Mouse (Mus musculus) liver, postnatal 0 days (tissue): Measurements from ENCODE around the gene Doc2g. TPM values are rescaled to one million over a fixed set of nuclear protein-coding genes. Genes with fewer than 3 reads are reported as not detected.
"Not testable (repeated sequence)": the region's sequence is repeated elsewhere in the genome, so short reads cannot be mapped to it uniquely, and the experiment has no call there.

Experiments
- ATAC-seq: fragments of 200-750 bp; cut with Nextera tagmentation; 2 replicates; pipeline ENCODE4 v1.8.0; 2017; ENCODE audit warnings: mild to moderate bottlenecking, moderate library complexity
- DNase-seq: peaks from one replicate; pipeline ENCODE4 v3.0.0-alpha.2; 2016
- H3K27ac ChIP-seq: fragments of 300-500 bp; sonication (generic); 2 replicates; pipeline ENCODE4 v1.5.1; 2014; ENCODE audit warnings: antibody characterized with exemption, moderate library complexity, mild to moderate bottlenecking, low read depth
- H3K27me3 ChIP-seq: fragments of 300-500 bp; sonication (generic); 2 replicates; pipeline ENCODE4 v1.6.1; 2014; ENCODE audit warnings: low read length, control low read depth, mixed read lengths; ENCODE audit not compliant: insufficient read depth
- H3K36me3 ChIP-seq: fragments of 300-500 bp; sonication (generic); replicated peaks from 2 replicates; pipeline ENCODE4 v1.6.1; 2014; ENCODE audit warnings: mild to moderate bottlenecking, control low read depth, low read length, moderate library complexity, mixed read lengths; ENCODE audit not compliant: insufficient read depth
- H3K4me1 ChIP-seq: fragments of 300-500 bp; sonication (generic); 2 replicates; pipeline ENCODE4 v1.6.1; 2014; ENCODE audit warnings: antibody characterized with exemption, mild to moderate bottlenecking, control low read depth; ENCODE audit not compliant: insufficient read depth
- H3K4me2 ChIP-seq: fragments of 300-500 bp; sonication (generic); 2 replicates; pipeline ENCODE4 v1.6.1; 2014; ENCODE audit warnings: low read depth, mild to moderate bottlenecking, low read length, moderate library complexity, mixed read lengths
- H3K4me3 ChIP-seq: fragments of 300-500 bp; sonication (generic); 2 replicates; pipeline ENCODE4 v1.5.1; 2014; ENCODE audit warnings: low read depth, low read length
- H3K9ac ChIP-seq: fragments of 300-500 bp; sonication (generic); replicated peaks from 2 replicates; pipeline ENCODE4 v1.6.1; 2014; ENCODE audit warnings: mild to moderate bottlenecking, moderate library complexity
- H3K9me3 ChIP-seq: fragments of 300-500 bp; sonication (generic); 2 replicates; pipeline ENCODE4 v1.6.1; 2016; ENCODE audit warnings: mild to moderate bottlenecking, control low read depth, low read length, mixed read lengths
- CTCF ChIP-seq: sonication (generic); IDR thresholded peaks from 2 replicates; pipeline ENCODE4 v1.5.1; 2016; ENCODE audit warnings: antibody characterized with exemption, low read depth
- EP300 ChIP-seq: IDR thresholded peaks from 2 replicates; pipeline ENCODE4 v1.6.1; 2016; ENCODE audit warnings: antibody characterized with exemption, low read depth, mild to moderate bottlenecking
- WGBS: fragments of 180-500 bp; shearing (Covaris S2); extraction: QIAGEN DNeasy Blood & Tissue Kit; methylation state at CpG from one replicate; pipeline ENCODE4 v1.1.7; 2014; ENCODE audit not compliant: insufficient replicate concordance; 5-methylcytosine and 5-hydroxymethylcytosine counted together
- polyA plus RNA-seq: library from polyadenylated mRNA; unstranded; fragments of >200 nt; fragmentation: Nextera tagmentation; extraction: Ambion mirVana; gene quantifications from 2 replicates; pipeline ENCODE4 v1.2.1, GENCODE M21; 2015

Gene Doc2g
- polyA plus RNA-seq, 1 experiment from 2014 or later: 0.74 TPM

- ATAC-seq (peak; percentile 71), DNase-seq (peak; percentile 87)
- Histone ChIP-seq H3K4me1 (peaks cover 15% of the 10 kb centered on the region), H3K27me3 (no peaks in the 10 kb centered on the region), H3K4me2 (peak within 1 kb of the TSS; percentile 87), H3K9me3 (no peaks in the 10 kb centered on the region), H3K36me3 (no peaks in the 10 kb centered on the region), H3K9ac (peak within 1 kb of the TSS; percentile 81), H3K27ac (peak within 1 kb of the TSS; percentile 80), H3K4me3 (peak within 1 kb of the TSS; percentile 69)
- TF ChIP-seq EP300 (no peak), CTCF (peak; percentile 47)
- WGBS: 1% methylated on average over 26 of the region's 26 CpGs
These were observed 34.7 kb downstream of the Doc2g start, which contains the start of gene Gstp1 for GRCm38 (mm10) chr19:4037788-4038232. TSS of gene Gstp1 (minus strand) at chr19:4037985.

- H3K27ac ChIP-seq, H3K4me3 ChIP-seq, DNase-seq, H3K27me3 ChIP-seq, H3K9ac ChIP-seq, H3K36me3 ChIP-seq, H3K9me3 ChIP-seq, ATAC-seq, H3K4me2 ChIP-seq: not testable (repeated sequence)
- H3K4me1 ChIP-seq: peaks cover 10% of the 10 kb centered on the region
- 76% methylated on average over 5 of the region's 5 CpGs for WGBS
These were observed 37.8 kb downstream of the Doc2g start for GRCm38 (mm10) chr19:4040941-4041340.

- not testable (repeated sequence) for H3K27ac ChIP-seq, H3K4me1 ChIP-seq, H3K27me3 ChIP-seq, H3K4me2 ChIP-seq, H3K9ac ChIP-seq, DNase-seq, H3K36me3 ChIP-seq, ATAC-seq, H3K9me3 ChIP-seq, H3K4me3 ChIP-seq
- WGBS: 85% methylated on average over 3 of the region's 4 CpGs
These were observed 38.4 kb downstream of the Doc2g start for GRCm38 (mm10) chr19:4041500-4041899.

- no peak for ATAC-seq
- H3K4me2 ChIP-seq: no peak overlapping the region
- H3K4me3 ChIP-seq: no peak overlapping the region
- H3K27me3 ChIP-seq: no peaks in the 10 kb centered on the region
- TF ChIP-seq CTCF (no peak), EP300 (no peak)
- H3K9ac ChIP-seq: no peak overlapping the region
- no peak overlapping the region for H3K27ac ChIP-seq
- DNase-seq: no peak
- peaks cover 12% of the 10 kb centered on the region for H3K4me1 ChIP-seq
- H3K9me3 ChIP-seq: no peaks in the 10 kb centered on the region
- no peaks in the 10 kb centered on the region for H3K36me3 ChIP-seq
- 81% methylated on average over 14 of the region's 14 CpGs for WGBS
These were observed 39.0 kb downstream of the Doc2g start for GRCm38 (mm10) chr19:4042124-4042523.

GRCm38 (mm10) chr19:4044109-4044508, 41.0 kb downstream of the Doc2g start:
- not testable (repeated sequence) for H3K36me3 ChIP-seq, H3K4me2 ChIP-seq, ATAC-seq, DNase-seq, H3K9ac ChIP-seq, H3K4me3 ChIP-seq, H3K27me3 ChIP-seq, H3K9me3 ChIP-seq
- peaks cover 13% of the 10 kb centered on the region; the same call in 1 of the 2 replicates for H3K4me1 ChIP-seq
- 44% methylated on average over 5 of the region's 5 CpGs for WGBS
- H3K27ac ChIP-seq: peak overlapping the region; percentile 9; the same call in 1 of the 2 replicates
- TF ChIP-seq EP300: peak; percentile 60; the same call in 1 of the 2 replicates

DNA sequence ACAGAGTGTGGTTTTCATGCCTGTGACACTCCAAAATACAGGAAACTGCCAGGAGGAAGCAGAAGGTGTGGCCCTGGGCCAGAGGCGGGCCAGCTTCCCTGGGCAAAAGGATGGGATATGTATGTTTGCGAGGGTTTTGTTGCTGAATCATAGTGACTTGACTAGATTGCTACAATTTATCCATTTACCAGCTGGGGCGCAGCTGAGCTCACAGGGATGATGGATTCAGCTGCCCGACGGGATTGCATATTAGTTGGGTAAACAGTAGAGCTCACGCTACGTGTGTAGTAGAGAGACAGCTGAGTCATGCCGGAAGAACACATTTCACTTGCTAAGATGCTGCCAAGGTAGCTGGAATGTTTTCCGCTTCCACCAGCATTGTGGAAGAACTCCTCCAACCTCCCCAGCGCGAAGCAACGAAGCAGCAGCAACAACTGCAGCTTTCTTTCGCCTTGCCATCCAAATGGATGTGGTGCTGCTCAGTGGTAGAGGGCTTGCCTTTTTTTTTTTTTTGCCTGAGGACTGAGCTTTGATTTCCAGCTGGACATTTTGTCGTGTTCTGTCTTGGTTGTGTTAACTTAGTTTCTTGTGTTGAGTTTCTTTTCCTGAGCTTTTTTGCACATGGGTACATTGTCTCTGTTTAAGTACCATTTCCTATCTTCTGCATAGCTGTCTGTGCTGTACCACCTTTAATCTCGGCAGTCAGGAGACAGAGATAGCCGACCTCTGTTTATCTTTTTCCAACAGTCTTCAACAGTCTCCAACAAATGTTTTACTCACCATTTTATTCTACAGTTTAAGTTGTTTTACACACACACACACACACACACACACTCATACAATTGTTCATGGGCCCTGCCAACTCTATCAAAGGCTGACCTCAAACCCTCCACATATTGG, 43.1 kb downstream of the Doc2g start, which contains the start of gene Gstp2:
Gstp2 (minus strand) TSS at position 58 of the 900 bp plus-strand sequence.
- H3K4me3 ChIP-seq: no peak within 1 kb of the TSS
- DNase-seq: peak; percentile 75
- peak within 1 kb of the TSS; percentile 48 for H3K4me2 ChIP-seq
- peak within 1 kb of the TSS; percentile 90 for H3K27ac ChIP-seq
- H3K4me1 ChIP-seq: peaks cover 13% of the 10 kb centered on the region; the same call in 1 of the 2 replicates
- no peaks in the 10 kb centered on the region for H3K36me3 ChIP-seq
- no peaks in the 10 kb centered on the region for H3K9me3 ChIP-seq
- peak; percentile 90 for ATAC-seq
- WGBS: 43% methylated on average over 16 of the region's 16 CpGs
- H3K9ac ChIP-seq: no peak within 1 kb of the TSS; the same call in none of the 2 replicates
- no peaks in the 10 kb centered on the region for H3K27me3 ChIP-seq
- TF ChIP-seq CTCF (peak; percentile 71), EP300 (peak; percentile 83)
